Mouse (Mus musculus): Measurements from ENCODE around the gene Fance. TPM values are rescaled to one million over a fixed set of nuclear protein-coding genes. Genes with fewer than 3 reads are reported as not detected.
A peak's percentile ranks its signal among the peaks of the same experiment; 100 is the strongest.

Fance gene
- polyA plus RNA-seq, 1 experiment = 16.6 TPM

DNA sequence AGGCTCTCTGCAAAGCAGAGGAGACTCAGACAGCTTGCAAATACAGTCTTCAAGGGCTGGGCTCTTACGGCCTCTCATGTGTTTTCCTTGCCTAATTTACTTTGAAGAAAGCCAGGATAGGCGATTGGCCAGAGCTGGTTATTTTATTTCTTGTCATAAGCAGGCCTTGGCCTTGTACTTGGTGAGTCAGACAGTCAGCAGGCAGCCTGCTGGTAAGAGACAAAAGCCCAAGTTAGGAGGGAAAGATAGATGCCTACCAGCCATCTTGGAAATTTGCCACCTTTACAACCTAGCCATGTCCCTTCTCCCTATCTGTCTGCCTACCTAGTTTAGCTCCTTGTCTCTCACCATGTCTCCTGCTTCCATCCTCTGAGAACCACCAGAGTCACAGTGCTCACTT, 58.0 kb downstream of the Fance start:
- no peaks in the 10 kb centered on the region for H3K36me3 ChIP-seq (ENCODE audit: control insufficient read depth, insufficient read depth, low read length)
- no peaks in the 10 kb centered on the region; the same call in 1 of the 2 replicates for H3K27me3 ChIP-seq (ENCODE audit: control insufficient read depth, insufficient read depth, low read length)
- 74% methylated on average over 2 of the region's 2 CpGs for WGBS
- H3K4me3 ChIP-seq (ENCODE audit: low read depth, low read length) = no peak overlapping the region
- TF ChIP-seq CTCF (IDR thresholded peaks at IDR 0.05; ENCODE audit: extremely low read depth, insufficient read length, insufficient replicate concordance, low read depth, low read length) (no peak), POLR2A (IDR thresholded peaks at IDR 0.05; ENCODE audit: low read depth, low read length) (no peak)
- 0 out of 2 replicates have a peak, but pooled peaks cover 6% of the 10 kb centered on the region for H3K4me1 ChIP-seq (ENCODE audit: control insufficient read depth, insufficient read depth, insufficient read length, low read length)
- H3K27ac ChIP-seq (ENCODE audit: insufficient read depth, low read depth, low read length) = no peak overlapping the region

DNA sequence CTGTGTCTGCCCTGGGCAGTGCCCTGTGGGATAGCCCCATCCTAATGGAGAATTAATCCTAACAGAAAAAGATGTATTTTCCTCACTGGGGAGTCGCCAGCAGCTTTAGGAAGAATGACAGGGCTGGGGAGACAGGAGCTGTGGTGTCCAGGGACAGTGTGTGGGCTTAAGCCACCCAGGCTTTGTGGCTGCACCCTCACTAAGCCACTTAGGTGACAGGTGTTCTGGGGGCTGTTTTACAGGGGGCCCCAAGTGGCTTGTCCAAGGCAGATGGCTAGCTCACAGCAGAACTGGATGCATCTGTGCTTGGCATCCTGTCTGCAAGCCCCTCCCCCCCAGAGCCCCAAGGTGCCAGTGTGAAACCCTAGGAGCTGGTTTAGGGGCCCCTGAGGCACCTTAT, 58.6 kb downstream of the Fance start:
- 0 out of 2 replicates have a peak, but pooled peaks cover 6% of the 10 kb centered on the region for H3K4me1 ChIP-seq (ENCODE audit: control insufficient read depth, insufficient read depth, insufficient read length, low read length)
- 81% methylated on average over 1 of the region's 1 CpGs for WGBS
- H3K27me3 ChIP-seq (ENCODE audit: control insufficient read depth, insufficient read depth, low read length) = no peaks in the 10 kb centered on the region; the same call in 1 of the 2 replicates
- TF ChIP-seq POLR2A (IDR thresholded peaks at IDR 0.05; ENCODE audit: low read depth, low read length) (no peak), CTCF (IDR thresholded peaks at IDR 0.05; ENCODE audit: extremely low read depth, insufficient read length, insufficient replicate concordance, low read depth, low read length) (no peak)
- H3K36me3 ChIP-seq (ENCODE audit: control insufficient read depth, insufficient read depth, low read length) = no peaks in the 10 kb centered on the region
- H3K27ac ChIP-seq (ENCODE audit: insufficient read depth, low read depth, low read length) = no peak overlapping the region
- no peak overlapping the region for H3K4me3 ChIP-seq (ENCODE audit: low read depth, low read length)

DNA sequence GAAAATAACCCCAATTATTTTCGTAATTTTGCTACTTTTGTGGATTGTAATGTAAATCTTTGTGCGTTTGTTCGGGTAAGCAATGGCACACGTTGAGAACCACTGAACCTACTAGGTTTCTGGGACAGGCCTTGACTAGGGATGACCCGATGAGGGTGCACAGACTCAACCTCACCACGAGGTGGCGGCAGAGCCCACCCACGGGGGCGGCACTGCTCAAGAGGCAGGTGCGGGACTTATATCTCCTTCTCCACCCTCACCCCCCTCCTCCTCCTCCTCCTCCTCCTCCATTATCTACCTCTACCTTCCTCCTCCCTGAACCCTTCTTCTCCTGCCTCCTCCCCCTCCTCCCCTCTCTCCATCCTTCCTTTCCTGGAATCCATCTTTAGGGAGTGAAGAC, 60.5 kb downstream of the Fance start:
- Histone ChIP-seq H3K4me1 (ENCODE audit: control insufficient read depth, insufficient read depth, insufficient read length, low read length) (0 out of 2 replicates have a peak, but pooled peaks cover 6% of the 10 kb centered on the region), H3K27ac (ENCODE audit: insufficient read depth, low read depth, low read length) (no peak overlapping the region), H3K27me3 (ENCODE audit: control insufficient read depth, insufficient read depth, low read length) (peaks cover 2% of the 10 kb centered on the region; the same call in 1 of the 2 replicates), H3K4me3 (ENCODE audit: low read depth, low read length) (no peak overlapping the region), H3K36me3 (ENCODE audit: control insufficient read depth, insufficient read depth, low read length) (no peaks in the 10 kb centered on the region)
- TF ChIP-seq CTCF (IDR thresholded peaks at IDR 0.05; ENCODE audit: extremely low read depth, insufficient read length, insufficient replicate concordance, low read depth, low read length) = peak; percentile 80
- TF ChIP-seq POLR2A (IDR thresholded peaks at IDR 0.05; ENCODE audit: low read depth, low read length) = no peak
- WGBS = 22% methylated on average over 10 of the region's 10 CpGs

DNA sequence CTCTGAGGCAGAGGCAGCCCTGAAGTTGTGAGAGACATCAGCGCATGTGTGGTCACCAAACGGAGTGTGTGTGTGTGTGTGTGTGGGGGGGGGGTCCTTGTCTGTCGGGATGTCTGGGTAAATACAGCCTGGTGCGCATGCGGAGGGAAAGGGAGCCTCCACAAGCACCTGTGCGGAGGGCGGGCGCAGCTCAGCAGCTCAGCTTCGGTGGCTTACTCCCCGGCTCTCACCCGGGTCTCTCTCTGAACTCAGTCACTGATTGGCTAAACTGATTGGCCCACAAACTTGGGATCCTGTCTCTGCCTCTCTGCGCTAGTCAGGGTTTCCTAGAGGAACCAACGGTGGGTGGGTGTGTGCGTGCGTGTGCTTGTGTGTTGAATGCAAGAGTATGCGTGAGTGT, 61.2 kb downstream of the Fance start:
- H3K4me3 ChIP-seq (ENCODE audit: low read depth, low read length) = no peak overlapping the region
- 21% methylated on average over 16 of the region's 16 CpGs for WGBS
- TF ChIP-seq CTCF (IDR thresholded peaks at IDR 0.05; ENCODE audit: extremely low read depth, insufficient read length, insufficient replicate concordance, low read depth, low read length) (no peak), POLR2A (IDR thresholded peaks at IDR 0.05; ENCODE audit: low read depth, low read length) (no peak)
- H3K27me3 ChIP-seq (ENCODE audit: control insufficient read depth, insufficient read depth, low read length) = peaks cover 2% of the 10 kb centered on the region; the same call in 1 of the 2 replicates
- H3K27ac ChIP-seq (ENCODE audit: insufficient read depth, low read depth, low read length) = no peak overlapping the region
- H3K36me3 ChIP-seq (ENCODE audit: control insufficient read depth, insufficient read depth, low read length) = no peaks in the 10 kb centered on the region
- H3K4me1 ChIP-seq (ENCODE audit: control insufficient read depth, insufficient read depth, insufficient read length, low read length) = 0 out of 2 replicates have a peak, but pooled peaks cover 6% of the 10 kb centered on the region

DNA sequence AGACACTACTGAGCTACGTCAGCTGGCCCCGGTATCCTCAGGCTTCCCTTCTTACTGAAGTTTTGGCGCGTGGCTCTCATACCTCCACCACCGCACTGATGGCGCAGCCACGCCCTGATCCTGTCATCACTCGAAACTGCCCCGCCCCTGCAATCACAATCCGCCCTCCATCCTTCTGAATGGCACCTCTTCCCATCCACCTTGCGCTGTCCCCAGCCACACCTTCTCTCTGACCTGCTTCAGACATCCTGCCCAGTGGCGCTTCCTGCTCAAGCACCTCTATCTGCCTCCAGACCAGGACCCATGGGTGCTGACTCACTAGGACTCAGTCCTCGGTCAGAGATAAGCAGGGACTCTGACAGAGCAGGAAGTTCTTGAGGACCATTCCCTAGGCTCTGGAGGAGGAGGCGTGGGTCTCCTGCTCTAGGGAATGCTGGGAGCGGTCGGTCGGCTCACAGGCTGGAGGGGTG, 62.3 kb downstream of the Fance start:
- H3K4me3 ChIP-seq (ENCODE audit: low read depth, low read length) = no peak overlapping the region
- no peaks in the 10 kb centered on the region for H3K36me3 ChIP-seq (ENCODE audit: control insufficient read depth, insufficient read depth, low read length)
- TF ChIP-seq POLR2A (IDR thresholded peaks at IDR 0.05; ENCODE audit: low read depth, low read length) (no peak), CTCF (IDR thresholded peaks at IDR 0.05; ENCODE audit: extremely low read depth, insufficient read length, insufficient replicate concordance, low read depth, low read length) (no peak)
- H3K27me3 ChIP-seq (ENCODE audit: control insufficient read depth, insufficient read depth, low read length) = peaks cover 4% of the 10 kb centered on the region; the same call in 1 of the 2 replicates
- 6% methylated on average over 17 of the region's 17 CpGs for WGBS
- H3K27ac ChIP-seq (ENCODE audit: insufficient read depth, low read depth, low read length) = no peak overlapping the region
- 0 out of 2 replicates have a peak, but pooled peaks cover 6% of the 10 kb centered on the region for H3K4me1 ChIP-seq (ENCODE audit: control insufficient read depth, insufficient read depth, insufficient read length, low read length)

Other genes with a start within 250 kb of the Fance start
- gene Tcp11, start 232.9 kb upstream of the Fance start, polyA plus RNA-seq (2012; rRNA removed) = 0.29 and 0.48 TPM in 2 replicates
- 0.34 and 1.2 TPM in 2 replicates for gene Scube3, start 171.4 kb upstream of the Fance start, polyA plus RNA-seq (2012; rRNA removed)
- gene Zfp523, start 136.4 kb upstream of the Fance start, polyA plus RNA-seq (2012; rRNA removed) = 27.4 and 39.8 TPM in 2 replicates
- gene Def6, start 105.7 kb upstream of the Fance start, polyA plus RNA-seq (2012; rRNA removed) = 4.0 and 7.0 TPM in 2 replicates
- 118 and 203 TPM in 2 replicates for gene Ppard, start 80.8 kb upstream of the Fance start, polyA plus RNA-seq (2012; rRNA removed)
- gene Rpl10a, start 15.0 kb downstream of the Fance start, polyA plus RNA-seq (2012; rRNA removed) = 1,432 and 2,365 TPM in 2 replicates
- 25.2 and 36.7 TPM in 2 replicates for gene Tead3, start 37.3 kb downstream of the Fance start, polyA plus RNA-seq (2012; rRNA removed)
- gene Tulp1, start 51.7 kb downstream of the Fance start, polyA plus RNA-seq (2012; rRNA removed) = 0.34 TPM in 1 of 2 replicates, not detected in the other
- gene Fkbp5, start 204.0 kb downstream of the Fance start, polyA plus RNA-seq (2012; rRNA removed) = 4.0 and 10.6 TPM in 2 replicates
- not detected in 2 replicates for gene Armc12, start 217.3 kb downstream of the Fance start, polyA plus RNA-seq (2012; rRNA removed)
- not detected in 2 replicates for gene Clpsl2, start 235.9 kb downstream of the Fance start, polyA plus RNA-seq (2012; rRNA removed)
- 1,332 and 30,405 TPM in 2 replicates for gene Clps, start 247.2 kb downstream of the Fance start, polyA plus RNA-seq (2012; rRNA removed)